Mouse (Mus musculus): ENCODE measurements around the gene Rerg.
"Not testable (repeated sequence)": the region's sequence is repeated elsewhere in the genome, so short reads cannot be mapped to it uniquely, and the experiment has no call there.

The Rerg gene

GRCm38 (mm10) chr6:137079701-137080100, 90.6 kb downstream of the Rerg start:
- DNase-seq (ENCODE audit: low spot score in 2 of 2) = no peak

DNA sequence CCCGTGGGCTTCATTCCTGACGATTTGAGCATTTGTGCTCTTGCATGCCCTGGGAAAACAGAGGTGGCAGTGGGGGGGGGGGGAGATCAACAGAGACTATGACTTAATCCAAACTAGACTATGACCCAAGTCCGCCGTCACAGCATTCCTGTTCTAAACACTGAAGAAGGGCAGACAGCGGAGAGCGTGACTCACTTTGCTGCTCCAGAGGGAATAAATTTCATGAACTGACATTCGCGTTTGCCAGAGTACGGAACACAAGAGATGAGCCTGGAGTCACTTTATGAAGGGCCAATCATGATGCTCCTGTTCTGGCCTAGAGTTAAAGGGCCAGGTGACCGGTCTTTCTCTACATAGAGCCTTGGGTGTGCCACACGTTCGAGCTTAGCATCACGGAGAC, 93.6 kb downstream of the Rerg start:
- DNase-seq (ENCODE audit: low spot score in 2 of 2) = no peak

- DNase-seq (ENCODE audit: low spot score in 2 of 2) = no peak
Measured at GRCm38 (mm10) chr6:137076225-137076624, 94.1 kb downstream of the Rerg start.

DNA sequence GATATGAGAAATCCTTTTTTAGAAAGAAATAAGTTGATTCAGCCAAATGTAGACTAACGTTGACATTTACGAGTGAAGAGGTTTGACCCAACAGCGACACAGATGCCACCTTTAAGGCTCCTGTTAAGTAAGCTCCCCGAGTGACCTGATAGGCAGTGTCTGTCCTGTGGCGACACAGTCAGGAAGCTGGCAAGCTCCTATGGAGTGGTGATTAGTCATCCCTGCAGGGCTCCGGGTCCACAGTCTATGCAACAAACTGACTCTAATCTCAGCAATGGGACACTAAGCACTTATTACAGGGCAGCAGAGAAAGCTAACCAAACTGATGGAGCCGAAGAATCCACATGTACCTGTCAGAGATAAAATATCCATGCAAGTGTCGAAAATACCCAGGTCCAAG, 98.0 kb downstream of the Rerg start:
- DNase-seq (ENCODE audit: low spot score in 2 of 2) = no peak

DNA sequence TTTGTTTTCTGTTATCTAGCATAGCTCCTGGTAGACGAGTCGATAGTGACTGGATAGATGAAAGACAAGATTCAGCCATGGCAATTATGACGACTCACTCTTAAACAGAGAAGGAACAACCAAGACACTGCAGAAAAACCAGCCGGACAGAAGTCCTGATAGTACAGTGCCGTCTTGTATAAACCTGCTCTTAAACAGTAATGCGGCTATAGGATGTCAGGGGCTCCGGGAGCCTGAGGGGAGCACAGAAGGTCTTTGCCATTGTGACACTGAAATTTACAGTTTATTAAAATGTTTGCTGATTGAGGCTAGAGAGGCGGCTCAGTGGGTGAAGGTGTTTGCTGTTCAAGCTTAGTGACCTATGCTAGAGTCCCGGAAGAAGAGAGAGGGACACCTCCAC, 98.8 kb downstream of the Rerg start:
- no peak for DNase-seq (ENCODE audit: low spot score in 2 of 2)

- no peak for DNase-seq (ENCODE audit: low spot score in 2 of 2)
Measured at GRCm38 (mm10) chr6:137065506-137065905, 104.8 kb downstream of the Rerg start.

GRCm38 (mm10) chr6:137064786-137065185, 105.5 kb downstream of the Rerg start:
- DNase-seq (ENCODE audit: low spot score in 2 of 2) = no peak

DNA sequence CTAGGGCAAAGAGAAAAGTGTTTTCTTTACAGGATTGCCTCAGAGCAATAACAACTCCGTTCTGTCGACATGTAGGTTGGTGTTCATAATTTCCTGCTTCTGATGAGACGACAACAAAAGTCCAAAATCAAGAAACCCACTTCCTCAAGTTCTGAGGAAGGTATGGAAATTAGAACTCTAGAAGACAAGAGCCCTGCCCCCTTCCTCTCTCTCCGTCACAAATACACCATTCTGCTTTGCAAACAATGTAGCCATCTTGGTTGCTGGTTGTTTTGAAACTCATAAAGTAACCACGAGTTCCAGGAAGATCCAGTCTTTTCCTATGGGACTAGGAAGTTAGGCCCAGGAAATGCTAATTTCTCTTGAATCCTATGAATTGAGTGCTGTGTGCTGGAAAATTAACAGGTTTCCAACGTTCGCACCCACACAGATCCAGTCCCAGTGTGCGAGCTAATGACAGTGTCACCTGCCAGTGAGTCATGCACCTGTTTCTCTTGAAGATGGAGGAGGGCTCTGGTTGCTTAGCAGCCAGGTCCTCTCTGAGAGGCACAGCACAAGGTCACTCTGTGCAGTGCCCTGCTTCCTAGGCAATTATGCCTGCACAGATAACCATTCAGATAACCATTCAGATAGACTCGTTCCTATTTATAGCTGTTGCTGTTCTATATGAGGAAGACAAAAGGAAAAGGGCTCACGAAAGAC, 106.9 kb downstream of the Rerg start:
- DNase-seq (ENCODE audit: low spot score in 2 of 2) = no peak

- no peak for DNase-seq (ENCODE audit: low spot score in 2 of 2)
Measured at GRCm38 (mm10) chr6:137061880-137062531, 108.3 kb downstream of the Rerg start.

DNA sequence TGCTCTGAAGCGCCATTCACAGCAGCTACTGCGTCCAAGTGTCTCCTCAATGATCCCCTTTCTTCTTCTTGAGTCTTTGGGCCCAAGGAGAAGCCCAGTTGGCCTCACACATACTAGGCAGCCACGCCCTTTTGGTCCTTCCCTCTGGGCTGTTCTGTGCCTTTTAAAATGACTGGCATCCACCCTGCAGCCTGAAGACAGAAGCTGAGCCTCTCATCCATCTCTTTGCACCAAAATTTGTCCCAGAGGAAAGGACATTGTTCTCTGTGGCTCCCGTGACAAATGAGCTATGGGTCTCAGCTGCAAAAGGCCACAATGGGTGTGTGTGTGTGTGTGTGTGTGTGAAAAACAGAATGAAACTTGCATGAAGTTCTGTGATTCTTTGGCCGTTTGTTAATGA, 109.7 kb downstream of the Rerg start:
- no peak for DNase-seq (ENCODE audit: low spot score in 2 of 2)

DNA sequence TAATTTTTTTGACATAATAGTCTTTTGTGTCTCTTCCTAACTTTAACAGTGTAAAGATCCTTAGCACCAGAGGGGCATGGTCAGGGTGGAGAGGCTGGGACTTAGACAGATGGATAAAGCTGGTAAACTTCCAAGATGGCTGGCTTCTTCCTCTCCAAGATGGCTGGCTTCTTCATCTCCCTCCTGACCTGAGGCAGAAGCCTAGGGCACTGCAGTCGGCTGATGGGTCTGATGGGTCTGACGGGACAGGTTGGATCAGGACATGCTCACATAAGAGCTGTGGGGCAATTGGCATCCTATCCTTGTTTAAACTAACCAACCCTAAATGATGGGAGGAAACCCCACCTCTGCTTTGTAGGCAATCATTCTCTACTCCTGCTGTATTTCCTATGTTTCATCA, 112.0 kb downstream of the Rerg start:
- DNase-seq (ENCODE audit: low spot score in 2 of 2) = no peak

GRCm38 (mm10) chr6:137054073-137054472, 116.2 kb downstream of the Rerg start:
- no peak for DNase-seq (ENCODE audit: low spot score in 2 of 2)

DNA sequence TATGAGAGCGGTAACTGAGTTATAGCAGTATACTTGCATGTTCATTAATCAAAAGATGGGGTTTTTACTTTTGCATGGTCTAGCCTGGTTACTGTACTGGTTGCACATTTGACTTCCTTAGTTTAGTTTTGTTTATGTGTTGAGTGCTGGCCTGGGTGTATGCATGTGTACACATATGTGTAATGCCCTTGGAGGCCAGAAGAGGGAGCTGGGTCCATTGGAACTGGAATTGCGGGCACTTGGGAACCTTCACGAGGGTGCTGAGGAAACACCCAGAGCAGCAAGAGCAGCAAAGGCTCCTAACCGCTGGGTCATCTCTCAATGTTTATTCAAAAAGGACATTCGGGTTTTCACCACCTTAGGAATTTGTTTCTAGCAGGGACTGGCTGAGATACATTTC, 116.8 kb downstream of the Rerg start:
- DNase-seq (ENCODE audit: low spot score in 2 of 2) = no peak

- DNase-seq (ENCODE audit: low spot score in 2 of 2) = no peak
Measured at GRCm38 (mm10) chr6:137053006-137053405, 117.3 kb downstream of the Rerg start.

- DNase-seq (ENCODE audit: low spot score in 2 of 2) = no peak
Measured at GRCm38 (mm10) chr6:137047036-137047435, 123.3 kb downstream of the Rerg start.

- no peak for DNase-seq (ENCODE audit: low spot score in 2 of 2)
Measured at GRCm38 (mm10) chr6:137045011-137045504, 125.2 kb downstream of the Rerg start.

DNA sequence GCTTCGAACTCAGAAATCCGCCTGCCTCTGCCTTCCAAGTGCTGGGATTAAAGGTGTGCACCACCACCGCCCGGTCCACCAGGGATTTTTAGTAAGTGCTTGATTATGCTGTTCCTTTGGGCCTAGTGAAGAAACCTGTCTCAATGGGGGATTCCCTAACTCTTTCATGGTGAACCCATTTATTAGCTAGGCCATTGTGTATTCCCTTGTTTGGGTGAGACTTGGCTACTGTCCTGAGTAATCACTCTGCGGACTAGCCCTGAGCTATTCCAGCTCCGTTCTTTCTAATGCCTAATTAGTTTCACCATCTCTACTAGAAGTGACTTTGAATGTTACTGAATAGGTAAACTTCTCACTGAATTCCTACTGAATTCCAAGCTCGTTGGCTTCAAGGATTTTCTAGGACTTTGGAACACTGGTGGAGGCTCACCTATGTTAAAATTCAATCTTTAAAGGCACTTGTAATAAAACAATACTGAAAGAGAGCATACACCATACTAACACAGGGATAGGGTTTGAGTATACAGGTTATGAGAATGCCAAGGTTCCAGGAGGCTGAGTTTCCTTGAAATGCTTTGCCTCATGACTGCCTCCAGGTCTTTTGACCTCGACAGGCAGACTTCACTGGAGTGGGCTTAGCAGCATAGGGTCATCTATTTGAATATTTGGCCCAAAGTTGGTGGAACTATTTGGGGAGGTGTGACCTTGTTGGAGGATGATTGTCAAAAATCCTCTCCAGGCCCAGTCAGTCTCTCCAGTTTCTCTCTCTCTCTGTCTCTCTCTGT, 134.5 kb downstream of the Rerg start:
- DNase-seq (ENCODE audit: low spot score in 2 of 2) = not testable (repeated sequence)

DNA sequence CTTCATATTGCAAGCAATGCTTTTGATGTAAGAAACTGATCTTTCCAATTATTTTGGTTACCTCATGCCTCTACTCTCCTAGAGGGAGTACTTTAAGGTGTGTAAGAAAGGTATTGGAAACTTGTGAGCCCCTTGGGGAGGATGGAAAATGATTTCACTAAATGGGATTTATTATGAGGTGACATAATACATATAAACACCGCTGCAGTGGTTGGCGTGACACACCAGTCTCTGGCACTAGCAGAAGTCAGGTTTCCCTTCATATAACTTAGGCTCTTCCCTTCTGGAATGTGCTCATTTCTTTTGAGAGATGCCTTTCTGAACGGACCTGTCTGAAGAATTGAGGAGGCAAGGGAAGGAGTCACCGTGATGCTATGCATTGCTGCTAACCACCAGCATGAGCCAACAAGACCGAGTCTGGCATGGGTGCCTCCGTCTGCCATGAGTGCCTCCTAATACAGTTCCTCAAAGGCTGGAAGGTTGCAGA, 139.6 kb downstream of the Rerg start:
- no peak for DNase-seq (ENCODE audit: low spot score in 2 of 2)

DNA sequence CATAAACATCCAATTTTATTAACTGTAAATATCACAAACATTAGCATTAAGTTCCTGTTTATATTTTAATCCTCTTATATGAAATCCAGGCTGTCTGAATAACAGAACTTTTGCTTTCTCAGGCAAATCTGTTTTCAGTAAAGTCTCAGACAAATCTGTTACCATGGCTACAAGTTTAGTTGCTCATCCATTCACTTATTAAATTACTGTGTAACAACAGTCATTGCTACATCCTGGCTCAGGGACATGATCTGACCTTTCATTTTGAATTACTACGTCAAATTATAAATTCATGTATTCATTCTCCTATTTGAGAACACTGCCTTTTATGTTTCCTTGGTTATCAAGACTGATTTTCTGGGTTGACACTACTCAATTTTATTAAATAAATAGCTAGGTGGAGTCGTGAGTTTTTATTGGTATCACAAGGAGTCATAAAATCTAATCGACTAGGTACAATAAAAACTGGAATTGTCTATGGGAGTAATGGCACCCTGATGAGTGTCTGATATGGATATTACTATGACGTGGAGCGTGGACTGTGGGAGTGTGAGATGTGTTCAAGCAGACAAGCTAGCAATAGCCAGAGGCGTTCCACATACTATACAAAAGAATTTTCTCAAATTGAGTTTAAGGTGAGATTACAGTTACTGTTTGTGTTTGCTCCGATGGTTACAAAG, 140.2 kb downstream of the Rerg start:
- DNase-seq (ENCODE audit: low spot score in 2 of 2) = no peak

- DNase-seq (ENCODE audit: low spot score in 2 of 2) = no peak
Measured at GRCm38 (mm10) chr6:137025461-137025860, 144.8 kb downstream of the Rerg start.

GRCm38 (mm10) chr6:137024541-137024940, 145.8 kb downstream of the Rerg start:
- no peak for DNase-seq (ENCODE audit: low spot score in 2 of 2)
